Mouse (Mus musculus): Measurements from ENCODE around the gene Srpk3.

DNA sequence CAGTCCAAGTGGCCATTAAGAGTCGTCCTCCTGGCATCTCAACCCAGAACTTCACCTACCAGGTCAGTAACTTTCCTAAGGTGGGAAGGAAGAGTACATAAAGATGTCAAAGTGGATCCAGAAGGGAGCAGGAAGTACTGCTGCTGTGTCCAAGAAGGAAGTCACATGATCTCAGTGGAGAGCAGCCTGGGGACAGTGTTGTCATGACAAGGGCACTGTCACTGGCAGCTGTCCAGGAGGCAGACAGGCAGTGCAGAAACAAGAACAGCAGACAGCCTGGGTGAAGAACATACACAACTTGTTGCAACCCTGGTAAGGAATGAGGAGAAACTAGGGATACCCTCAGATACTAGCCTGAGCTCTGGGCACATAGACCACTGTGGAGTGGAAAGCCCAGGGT is 8.9 kb upstream of the Srpk3 start:
- no peak for TF ChIP-seq CTCF (IDR thresholded peaks at IDR 0.05)
- TF ChIP-seq POLR2A (IDR thresholded peaks at IDR 0.05; ENCODE audit: insufficient read depth, low read depth, low read length), result no peak
- no peak for TF ChIP-seq EP300 (IDR thresholded peaks at IDR 0.05; ENCODE audit: insufficient read depth, low read depth, low read length)

Data from heart, adult 2 months (tissue).